In genomic region chr2:3335611-3336301, GRCm38 (mm10) we compare ENCODE assay signal across 8 mouse cellular contexts. TPM values are rescaled to one million over a fixed set of nuclear protein-coding genes. Genes with fewer than 3 reads are reported as not detected.
A peak's percentile ranks its signal among the peaks of the same experiment; 100 is the strongest.
DNase-seq lines count a peak whose midpoint lies in the region; TF ChIP-seq lines count a peak whose summit lies in the region.

Gene Acbd7 (plus strand): TSS chr2:3336168.

- H3K4me2 ChIP-seq in myocyte (ENCODE audit: low read depth) = peak within 1 kb of the TSS; percentile 87

- peaks cover 2% of the 10 kb centered on the region; the same call in 1 of the 2 replicates for H3K4me1 ChIP-seq in heart, adult 2 months (ENCODE audit: control insufficient read depth, insufficient read depth, low read length)
- peaks cover 10% of the 10 kb centered on the region for H3K4me1 ChIP-seq in liver, adult 2 months (ENCODE audit: control insufficient read depth, insufficient read depth, low read length)

- H3K36me3 ChIP-seq in heart, adult 2 months (ENCODE audit: control insufficient read depth, insufficient read depth, low read length) = no peaks in the 10 kb centered on the region; the same call in 1 of the 2 replicates
- H3K36me3 ChIP-seq in liver, adult 2 months (ENCODE audit: control insufficient read depth, insufficient read depth, low read length) = no peaks in the 10 kb centered on the region
- H3K36me3 ChIP-seq in myocyte (ENCODE audit: control insufficient read depth, insufficient read depth) = no peaks in the 10 kb centered on the region

- TF ChIP-seq CTCF in heart, adult 2 months (IDR thresholded peaks at IDR 0.05) = no peak
- no peak for TF ChIP-seq CTCF in liver, adult 2 months (IDR thresholded peaks at IDR 0.05; ENCODE audit: low read depth, low read length)

- H3K79me2 ChIP-seq in heart, adult 2 months (replicated peaks; ENCODE audit: control insufficient read depth, insufficient read depth, low read length) = no peaks in the 10 kb centered on the region; the same call in 1 of the 2 replicates
- no peaks in the 10 kb centered on the region for H3K79me2 ChIP-seq in liver, adult 2 months (ENCODE audit: control insufficient read depth, insufficient read depth, low read length)
- peaks cover 15% of the 10 kb centered on the region for H3K79me2 ChIP-seq in myocyte (ENCODE audit: control insufficient read depth, insufficient read depth)

- H3ac ChIP-seq in myocyte (ENCODE audit: control insufficient read depth, insufficient read length) = no peak within 1 kb of the TSS

- TF ChIP-seq EP300 in heart, adult 2 months (IDR thresholded peaks at IDR 0.05; ENCODE audit: insufficient read depth, low read depth, low read length) = no peak

- H3K9ac ChIP-seq in heart, adult 2 months (ENCODE audit: low read depth, low read length) = no peak within 1 kb of the TSS
- H3K9ac ChIP-seq in liver, adult 2 months (ENCODE audit: low read depth, low read length) = peak within 1 kb of the TSS; percentile 23; the same call in 1 of the 2 replicates

- no peak for TF ChIP-seq POLR2A in heart, adult 2 months (IDR thresholded peaks at IDR 0.05; ENCODE audit: insufficient read depth, low read depth, low read length)
- no peak for TF ChIP-seq POLR2A in liver, adult 2 months (IDR thresholded peaks at IDR 0.05; ENCODE audit: extremely low read depth, insufficient read depth, low read length)
- no peak for TF ChIP-seq POLR2A in myocyte (IDR thresholded peaks at IDR 0.05; ENCODE audit: insufficient read length, low read depth)

- 5% methylated on average over 20 of the region's 20 CpGs for WGBS in heart, adult 2 months
- WGBS in liver, adult 2 months = 4% methylated on average over 20 of the region's 20 CpGs

- intact Hi-C loops in heart, adult 2 months (cut with DNase I) = no loop called here

- no peak within 1 kb of the TSS for H3K27ac ChIP-seq in heart, adult 2 months
- no peak within 1 kb of the TSS for H3K27ac ChIP-seq in liver, adult 2 months (replicated peaks; ENCODE audit: insufficient read depth, low read depth, low read length)

- H3K4me3 ChIP-seq in heart, adult 2 months = peak within 1 kb of the TSS; percentile 34
- H3K4me3 ChIP-seq in liver, adult 2 months (ENCODE audit: insufficient read depth, low read depth, low read length) = peak within 1 kb of the TSS; percentile 38
- no peak within 1 kb of the TSS for H3K4me3 ChIP-seq in myocyte

- H3K27me3 ChIP-seq in heart, adult 2 months (ENCODE audit: control insufficient read depth, insufficient read depth, low read length) = no peaks in the 10 kb centered on the region; the same call in 1 of the 2 replicates
- H3K27me3 ChIP-seq in liver, adult 2 months (ENCODE audit: control insufficient read depth, insufficient read depth, low read length) = no peaks in the 10 kb centered on the region
- H3K27me3 ChIP-seq in myocyte (ENCODE audit: control insufficient read depth, insufficient read depth, insufficient read length) = peaks cover 21% of the 10 kb centered on the region

- peak; percentile 24 for DNase-seq in 3134 (ENCODE audit: extremely low read depth, insufficient read length, low spot score)
- DNase-seq in adrenal gland, postnatal 10 days = peak; percentile 81
- peak; percentile 39 for DNase-seq in embryo, embryonic 9.5 days (ENCODE audit: extremely low spot score)
- peak; percentile 27 to 41 for DNase-seq in heart, adult 2 months
- peak; percentile 75 for DNase-seq in kidney, adult 9 months
- DNase-seq in liver, adult 2 months (ENCODE audit: extremely low read depth, low read depth, low spot score) = peak; percentile 81
- peak; percentile 59 to 79 for DNase-seq in spleen, postnatal 4 days (ENCODE audit: low spot score in 2 of 2)

TF ChIP-seq in myocyte, 11 proteins besides CTCF, POLR2A, EP300 and RAD21:
- TF ChIP-seq MYOD1 (IDR thresholded peaks at IDR 0.05; ENCODE audit: control insufficient read depth in 1 of 3, insufficient read length in 2 of 3, low read depth in 2 of 3) = no peak
- TF ChIP-seq MAX (IDR thresholded peaks at IDR 0.05; ENCODE audit: low read depth) = no peak
- no peak for TF ChIP-seq TCF3 (IDR thresholded peaks at IDR 0.05; ENCODE audit: insufficient read length, low read depth)
- TF ChIP-seq SRF (IDR thresholded peaks at IDR 0.05; ENCODE audit: control insufficient read depth, insufficient read length, low read depth) = no peak
- no peak for TF ChIP-seq TCF12 (IDR thresholded peaks at IDR 0.05; ENCODE audit: insufficient read depth, poor library complexity, severe bottlenecking)
- no peak for TF ChIP-seq USF1 (IDR thresholded peaks at IDR 0.05; ENCODE audit: low read depth)
- no peak for TF ChIP-seq E2F4 (IDR thresholded peaks at IDR 0.05; ENCODE audit: insufficient read depth)
- no peak for TF ChIP-seq POLR2AphosphoS2 (IDR thresholded peaks at IDR 0.05; ENCODE audit: insufficient read length, low read depth)
- no peak for TF ChIP-seq REST (IDR thresholded peaks at IDR 0.05; ENCODE audit: insufficient read depth, insufficient read length)
- TF ChIP-seq MYOG (IDR thresholded peaks at IDR 0.05; ENCODE audit: control insufficient read depth in 1 of 3, insufficient read depth in 1 of 3, insufficient read length in 2 of 3, low read depth in 2 of 3) = no peak
- no peak for TF ChIP-seq CEBPB (IDR thresholded peaks at IDR 0.05; ENCODE audit: insufficient read depth, poor library complexity, severe bottlenecking)

RNA-seq across cellular contexts. Expression of gene Acbd7, which starts in this region (rescaled TPM):
- total RNA-seq in adrenal gland, postnatal 10 days (2021) = under 1 TPM in 1 of 2 experiments, not detected in 1; 0.64 TPM
- 1 to 10 TPM; 1.1 to 1.7 TPM for total RNA-seq in heart, adult 2 months (2021)
- polyA plus RNA-seq in heart, adult 2 months (2012; rRNA removed) = not detected in 2 replicates
- total RNA-seq in liver, adult 2 months (2014; rRNA removed) = not detected in 2 replicates
- polyA plus RNA-seq in liver, adult 2 months (2012; rRNA removed) = not detected in 2 replicates
- 0.10 TPM for polyA plus RNA-seq in myocyte (2012; fragmentation: generic; extraction: Trizol)

Comparison
In these comparisons a context has a peak if more than half of its experiments do, and no peak if none do; other contexts are left out.
1. Peak in DNase-seq in adrenal gland, postnatal 10 days; RNA of the gene not detected or under 1 TPM.
2. Peak in DNase-seq, H3K4me3 ChIP-seq and H3K9ac ChIP-seq in liver, adult 2 months; RNA of the gene not detected or under 1 TPM.
3. DNase-seq: peak in every context shown above with its lines; median percentile 81 in adrenal gland, postnatal 10 days; 81 in liver, adult 2 months; 75 in kidney, adult 9 months; 69 in spleen, postnatal 4 days; 39 in embryo, embryonic 9.5 days; 34 in heart, adult 2 months; 24 in 3134.